Mouse (Mus musculus) urinary bladder, postnatal 36 days (tissue): Measurements from ENCODE around the gene Cenpm.

Experiments used
- DNase-seq, 2 experiments: peaks; one replicate each; pipeline ENCODE4 v3.0.0; 2022; ENCODE audit warnings: low spot score in 2 of 2, mixed read lengths in 1 of 2

The Cenpm gene

DNA sequence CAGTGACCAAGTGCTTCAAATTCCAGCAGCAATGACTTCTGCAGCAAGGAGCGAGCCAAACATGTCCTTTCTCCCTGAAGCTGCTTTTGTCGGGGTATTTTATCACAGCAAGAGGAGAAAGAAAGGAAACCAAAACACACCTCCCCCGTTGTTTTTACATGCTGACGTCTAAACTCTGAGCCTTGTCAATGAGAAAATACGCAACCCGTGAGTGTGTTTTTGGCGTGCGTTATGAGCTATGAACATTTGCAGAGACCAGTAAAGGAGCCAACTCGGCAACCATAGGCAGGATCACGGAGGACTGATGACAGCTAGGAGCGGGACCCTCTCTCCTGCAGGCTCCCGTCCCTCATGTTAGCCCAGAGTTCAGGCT lies 820 bp downstream of the Cenpm start:
- DNase-seq: no peak

DNA sequence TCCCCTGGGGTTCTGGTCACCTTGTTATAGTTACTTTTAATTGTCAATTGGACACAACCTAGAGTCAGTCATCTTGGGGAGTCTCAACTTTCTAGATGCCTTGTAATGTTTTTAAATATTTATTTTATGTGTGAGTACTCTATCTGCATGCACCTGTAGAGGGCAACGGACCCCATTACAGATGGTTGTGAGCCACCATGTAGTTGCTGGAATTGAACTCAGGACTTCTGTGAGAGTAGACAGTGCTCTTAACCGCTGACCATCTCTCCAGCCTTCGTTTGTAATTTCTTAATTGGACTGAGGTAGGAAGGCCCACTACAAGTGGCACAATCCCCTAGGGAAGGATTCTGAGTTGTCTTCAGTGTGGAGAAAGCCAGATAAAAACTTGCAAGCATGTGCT lies 1.2 kb downstream of the Cenpm start:
- DNase-seq: no peak

DNA sequence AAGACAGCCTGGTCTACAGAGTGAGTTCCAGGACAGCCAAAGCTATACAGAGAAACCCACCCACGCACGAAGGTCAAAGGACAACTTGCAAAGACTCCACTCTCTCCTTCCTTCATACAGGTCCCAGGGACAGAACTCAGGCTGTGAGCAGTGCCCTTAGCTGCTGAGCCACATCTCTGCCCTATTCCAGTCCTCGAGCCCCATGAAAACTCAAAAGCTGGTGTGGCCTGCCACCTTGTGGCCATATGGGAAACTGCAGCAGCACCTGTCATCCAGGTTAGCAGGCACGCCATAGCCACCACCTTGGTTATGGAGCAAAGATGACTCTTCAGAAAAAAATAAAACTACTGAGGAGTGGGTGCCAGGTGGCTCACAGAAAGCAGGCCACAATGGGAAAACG lies 8.0 kb downstream of the Cenpm start:
- peak; percentile 84 for DNase-seq

DNA sequence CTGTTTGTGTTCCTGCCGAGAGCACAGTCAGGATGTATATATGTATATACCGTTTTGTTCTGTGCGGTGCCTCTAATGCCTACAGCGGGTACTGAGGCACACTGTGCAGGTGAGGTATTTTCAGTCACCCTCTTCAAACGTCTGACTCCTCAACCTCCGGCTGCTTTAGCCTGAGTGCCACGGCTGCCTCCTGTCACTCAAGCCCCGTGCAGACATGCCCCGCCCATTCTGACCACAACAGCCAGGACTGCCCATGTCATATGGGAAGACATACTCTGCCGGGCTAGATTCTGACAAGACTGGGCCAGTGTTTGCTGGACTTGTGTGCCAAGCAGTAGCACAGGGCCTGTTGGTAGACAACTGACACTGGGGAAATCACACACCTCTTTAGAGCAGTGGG lies 8.9 kb downstream of the Cenpm start:
- DNase-seq: no peak

DNA sequence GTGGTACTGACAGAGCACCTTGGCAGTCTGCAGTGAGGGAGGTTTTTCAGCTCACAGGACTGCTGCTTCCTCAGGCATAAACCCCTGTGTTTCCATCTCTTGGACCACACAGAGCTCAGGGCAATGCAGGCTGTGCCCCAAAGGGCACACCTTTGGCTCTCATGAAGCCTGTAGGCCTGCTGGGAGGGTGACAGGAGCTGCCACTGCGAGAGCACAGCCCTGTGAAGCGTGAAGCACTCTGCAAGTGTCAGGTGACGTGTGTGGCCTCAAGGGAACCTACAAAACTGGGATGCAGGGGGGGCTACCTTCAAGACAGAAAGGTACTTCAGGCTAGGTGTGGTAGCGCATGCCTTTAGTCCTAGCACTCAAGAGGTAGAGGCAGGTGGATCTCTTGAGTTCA lies 11.9 kb downstream of the Cenpm start:
- no peak for DNase-seq

DNA sequence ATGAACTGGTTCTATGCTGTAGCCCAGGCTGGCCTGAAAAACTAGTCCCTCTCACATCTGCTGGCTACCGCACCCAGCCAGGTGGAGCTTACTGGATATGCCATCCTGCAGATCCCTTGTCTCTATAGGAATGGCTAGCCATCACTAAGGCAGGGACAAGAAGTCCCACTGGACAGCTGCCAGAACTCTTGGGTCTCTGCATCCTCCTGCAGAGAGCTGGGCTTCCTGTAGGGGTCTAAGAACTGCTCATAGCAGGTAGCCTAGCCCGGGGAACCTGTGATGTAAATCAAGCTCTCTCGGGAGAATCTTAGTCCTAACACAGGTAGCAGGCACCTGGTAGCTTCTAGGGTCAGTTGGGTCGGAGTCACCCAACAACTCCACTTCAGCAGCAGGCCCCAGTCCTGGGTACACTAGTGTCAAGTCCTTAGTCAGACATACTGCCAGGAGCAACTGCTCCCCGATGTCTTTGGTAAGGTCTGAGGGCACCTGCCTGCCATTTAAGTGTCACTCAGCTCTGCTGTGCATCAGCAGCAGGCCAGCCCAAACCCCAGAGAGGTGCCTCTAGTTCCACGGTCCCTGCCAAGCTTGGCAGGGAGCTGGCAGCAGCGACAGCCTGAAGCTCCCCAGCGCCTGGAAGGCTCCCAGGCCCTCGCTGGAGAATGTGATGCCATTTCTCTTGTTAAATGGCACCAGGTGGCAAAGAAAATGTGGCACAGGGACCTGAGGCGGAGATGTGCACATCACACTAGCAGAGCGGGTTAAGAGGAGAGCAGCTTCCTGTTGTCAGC lies 12.8 kb downstream of the Cenpm start:
- no peak for DNase-seq

DNA sequence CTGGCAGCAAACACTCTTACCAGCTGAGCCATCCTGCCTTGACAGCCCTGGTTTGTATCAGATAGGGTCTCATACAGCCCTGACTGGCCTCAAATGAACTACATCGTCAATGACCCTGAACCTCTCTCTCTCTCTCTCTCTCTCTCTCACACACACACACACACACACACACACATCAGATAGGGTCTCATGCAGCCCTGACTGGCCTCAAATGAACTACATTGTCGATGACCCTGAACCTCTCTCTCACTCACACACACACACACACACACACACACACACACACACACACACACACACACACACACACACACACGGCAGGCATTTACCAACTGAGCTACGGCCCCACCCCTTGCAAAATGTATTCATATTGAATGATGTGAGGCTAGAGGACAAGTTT lies 13.4 kb downstream of the Cenpm start:
- no peak for DNase-seq

DNA sequence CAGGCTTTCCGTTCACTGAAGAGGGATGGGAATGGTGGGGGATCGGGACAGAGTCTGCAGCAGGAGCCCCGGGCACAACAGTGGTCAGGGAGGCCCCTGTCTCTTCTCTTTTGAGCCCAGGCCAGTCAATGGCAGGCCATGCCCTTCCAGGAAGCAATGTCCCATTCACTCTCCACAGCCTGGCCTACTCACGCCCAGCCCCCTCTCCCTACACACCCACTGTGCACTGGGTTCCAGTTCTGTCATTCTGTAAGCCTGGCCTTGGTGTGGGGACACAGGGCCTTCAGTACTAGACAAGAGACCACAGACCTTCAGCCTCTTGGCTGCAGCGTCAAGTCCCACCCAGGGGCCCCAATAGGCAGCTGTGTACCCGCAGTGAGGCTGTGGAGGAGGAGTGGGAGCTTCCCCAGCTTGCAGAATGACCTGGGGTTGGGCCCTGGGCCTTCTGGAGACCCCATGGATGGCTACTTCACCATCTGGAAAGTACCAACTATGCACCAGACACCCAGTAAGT lies 14.4 kb downstream of the Cenpm start:
- DNase-seq: no peak

DNA sequence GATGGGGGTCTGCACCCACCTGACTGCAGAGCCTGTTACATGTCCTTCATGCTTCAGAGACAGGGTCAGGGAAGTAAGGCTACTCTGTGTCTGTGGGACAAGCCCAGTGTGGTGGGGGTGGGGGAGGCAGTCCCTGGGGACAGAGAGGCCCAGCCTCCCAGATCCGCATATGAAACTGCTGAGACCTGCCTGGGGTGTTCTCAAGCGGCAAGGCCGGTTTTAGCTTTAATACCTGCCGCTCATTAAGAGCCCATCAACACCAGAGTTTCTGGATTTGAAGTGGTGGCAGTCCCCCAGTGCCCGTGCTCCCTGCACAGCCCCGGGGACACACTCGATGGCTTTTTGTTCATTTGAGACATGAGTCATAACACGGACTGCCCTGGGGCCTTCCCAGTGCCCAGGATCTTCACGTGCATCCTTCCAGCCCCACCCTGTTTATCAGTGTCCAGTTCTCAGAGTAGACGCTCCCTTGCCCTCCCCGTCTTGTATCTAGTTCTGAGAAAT lies 15.0 kb downstream of the Cenpm start:
- no peak for DNase-seq

DNA sequence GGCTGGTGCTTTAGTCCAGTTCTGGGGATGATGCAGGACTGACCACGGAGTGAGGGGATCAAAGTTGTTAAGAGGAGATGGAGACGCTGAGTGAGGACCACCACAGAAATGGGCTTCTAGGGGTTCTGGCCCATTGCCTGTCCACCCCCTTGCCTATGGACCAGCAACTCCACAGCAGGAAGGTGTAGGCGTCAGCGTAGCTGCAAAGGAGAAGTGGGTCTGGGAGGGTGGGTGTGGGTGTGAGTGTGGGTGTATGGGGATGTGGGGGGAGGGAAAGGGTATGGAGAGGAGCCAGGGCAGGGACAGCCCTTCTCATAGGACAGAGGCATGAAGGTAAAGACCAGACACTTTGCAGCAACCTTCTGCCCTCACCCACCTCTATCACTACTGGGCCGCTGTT lies 18.8 kb downstream of the Cenpm start:
- DNase-seq: no peak

DNA sequence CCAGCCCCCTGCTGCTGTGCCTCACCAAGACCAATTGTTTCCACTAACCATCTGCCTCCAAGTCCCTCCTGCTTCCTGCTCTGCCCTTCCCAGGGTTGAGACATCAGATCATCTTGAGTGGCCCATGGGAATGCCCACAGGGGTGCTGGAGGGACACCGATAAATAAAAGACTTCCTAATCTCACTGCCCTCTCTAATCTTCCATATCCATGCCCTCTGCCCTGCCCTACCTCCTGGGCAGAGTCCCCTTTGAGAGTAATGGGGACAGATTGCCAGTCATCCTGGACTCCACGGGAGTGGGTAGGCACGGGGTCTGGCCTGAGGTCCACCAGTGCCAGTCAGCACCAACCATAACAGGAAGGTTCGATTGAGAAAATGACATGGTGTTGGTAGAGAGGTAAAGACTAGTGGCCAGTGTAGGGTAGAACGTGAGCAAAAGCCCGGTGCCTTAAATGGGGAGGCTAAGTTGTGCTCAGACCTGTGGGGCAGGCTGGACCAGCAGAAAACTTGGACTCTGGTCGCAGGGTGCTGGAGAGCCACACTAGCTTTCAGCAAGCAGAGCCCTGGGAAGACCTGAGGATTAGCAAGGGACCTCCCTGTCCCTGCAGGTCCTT lies 19.8 kb downstream of the Cenpm start:
- DNase-seq: no peak

DNA sequence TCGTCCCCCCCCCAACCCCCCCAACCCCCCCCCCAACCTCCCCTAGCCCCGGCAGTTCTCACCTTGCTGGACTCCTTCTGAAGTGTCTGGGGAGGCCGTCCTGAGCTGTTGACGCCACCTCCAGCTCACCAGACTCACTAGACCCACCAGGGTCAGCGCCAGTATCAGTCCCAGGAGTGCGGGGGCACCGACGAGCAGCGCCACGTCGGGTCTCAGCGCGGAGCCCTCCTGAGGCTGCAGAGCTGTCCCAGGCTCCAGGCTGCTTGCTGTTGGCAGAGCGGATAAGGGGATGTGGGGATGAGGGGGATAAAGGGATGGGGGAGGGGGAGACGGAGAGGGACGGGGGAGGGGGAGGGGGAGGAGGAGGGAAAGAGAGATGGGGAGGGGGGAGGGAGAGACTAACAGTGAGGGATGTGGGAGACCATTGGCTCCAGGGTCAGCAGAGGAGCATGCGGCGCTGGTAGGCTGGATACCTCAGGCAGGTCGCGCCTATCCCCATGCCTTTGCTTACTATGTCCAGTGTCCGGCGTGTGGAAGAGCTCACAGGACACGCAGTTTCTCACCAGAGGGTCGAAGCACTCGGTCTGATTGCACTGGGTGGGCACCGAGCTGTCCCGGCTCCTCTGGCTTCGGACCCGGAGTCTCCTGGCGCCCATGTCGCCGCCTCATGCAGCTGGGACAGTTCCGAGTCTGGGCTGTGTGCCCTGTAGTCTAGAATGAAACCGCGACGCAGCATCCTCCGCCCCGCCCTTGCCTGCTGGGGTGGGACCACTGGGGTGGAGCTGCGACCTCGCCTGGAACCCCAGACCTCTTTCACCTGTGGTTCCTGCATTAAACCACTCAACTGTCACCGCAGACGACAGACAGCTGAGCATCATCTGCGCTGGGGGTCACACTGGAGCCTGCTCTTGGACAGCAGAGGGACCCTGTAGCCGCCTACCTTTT lies 20.6 kb downstream of the Cenpm start, which contains the start of gene Tnfrsf13c:
Gene Tnfrsf13c, minus strand, starts transcription at position 713 of the 945 bp plus-strand sequence.
- DNase-seq: no peak

DNA sequence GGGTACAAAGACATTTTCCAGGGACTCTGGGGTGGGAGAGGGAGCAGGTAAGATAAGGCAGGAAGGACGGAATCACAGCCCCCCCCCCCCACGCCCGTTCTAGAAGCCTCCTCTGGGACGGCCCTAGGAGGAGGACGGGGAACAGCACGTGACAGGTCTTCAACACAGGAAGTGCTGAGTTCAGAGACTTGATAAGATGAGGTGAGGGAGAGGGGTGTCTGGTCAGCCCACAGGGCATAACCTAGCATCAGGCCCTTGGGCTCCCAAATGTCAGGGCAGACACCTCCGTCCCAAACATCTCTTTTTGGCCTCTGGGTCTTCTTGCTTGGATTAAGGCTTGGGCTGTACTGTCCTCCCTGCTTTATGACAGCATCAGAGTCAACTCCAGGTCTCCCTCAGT lies 21.3 kb downstream of the Cenpm start:
- no peak for DNase-seq

DNA sequence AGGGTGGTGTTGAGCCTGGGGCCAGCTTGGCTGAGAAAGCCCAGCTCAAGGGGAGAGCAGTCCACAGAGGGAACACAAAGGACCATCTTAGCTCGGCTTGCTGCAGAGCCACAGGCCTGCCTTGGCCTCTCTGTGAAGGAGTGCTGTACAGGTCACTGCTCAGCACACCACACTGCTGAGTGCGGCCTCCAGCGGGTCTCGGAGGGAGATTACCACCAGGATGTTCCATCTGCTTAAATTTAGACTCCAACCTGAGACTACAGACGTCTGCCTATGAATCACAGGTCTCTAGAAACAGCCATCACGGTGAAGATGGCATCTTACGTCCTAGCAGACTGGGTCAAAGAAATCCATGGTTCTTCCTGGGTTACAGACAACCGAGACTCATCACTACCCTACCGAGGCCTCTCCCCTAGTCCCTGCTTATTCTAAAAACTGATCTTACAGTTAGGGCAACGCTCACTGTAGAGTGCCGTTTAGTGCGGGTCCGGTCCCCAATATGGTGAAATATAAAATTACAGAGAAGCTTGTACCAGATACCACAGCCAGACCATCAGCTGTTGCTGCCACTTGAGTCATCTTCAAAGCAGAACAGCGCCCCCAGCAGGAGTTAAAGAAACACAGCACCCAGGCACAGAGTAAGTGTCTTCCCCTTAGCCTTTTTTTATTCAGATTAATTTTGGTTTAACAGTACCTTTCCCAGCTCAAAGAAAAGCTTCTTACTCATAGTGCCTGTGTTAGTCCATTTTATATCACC lies 23.3 kb downstream of the Cenpm start:
- DNase-seq: no peak

DNA sequence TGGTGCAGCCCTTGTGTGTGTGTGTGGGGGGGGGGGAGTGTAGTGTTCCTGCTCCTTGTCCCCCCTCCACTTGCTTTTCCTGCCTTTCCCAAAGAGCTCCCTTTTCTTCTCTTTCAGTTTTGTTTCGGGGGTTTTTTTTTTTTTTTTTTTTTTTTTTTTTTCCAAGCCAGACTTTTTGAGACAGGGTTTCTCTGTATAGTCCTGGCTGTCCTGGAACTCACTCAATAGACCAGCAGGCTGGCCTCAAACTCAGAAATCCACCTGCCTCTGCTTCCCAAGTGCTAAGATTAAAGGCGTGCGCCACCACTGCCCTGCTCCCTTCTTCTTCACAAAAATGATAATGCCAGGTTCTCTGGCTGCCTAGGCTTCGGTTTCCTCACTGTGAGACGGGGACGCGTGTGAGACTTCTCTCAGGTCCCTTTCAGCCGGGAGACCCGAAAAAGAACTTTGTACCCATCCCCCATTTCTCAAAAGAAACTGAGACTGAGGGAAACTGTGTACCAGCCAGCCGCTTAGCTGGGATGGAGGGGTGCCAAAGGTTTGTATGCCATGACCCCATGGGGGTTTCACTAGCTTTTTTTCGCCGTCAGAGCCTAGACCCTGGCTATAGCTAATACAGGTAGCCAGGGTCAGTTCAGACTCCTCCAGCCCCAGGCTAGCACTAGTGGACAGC lies 24.4 kb downstream of the Cenpm start:
- DNase-seq: no peak

DNA sequence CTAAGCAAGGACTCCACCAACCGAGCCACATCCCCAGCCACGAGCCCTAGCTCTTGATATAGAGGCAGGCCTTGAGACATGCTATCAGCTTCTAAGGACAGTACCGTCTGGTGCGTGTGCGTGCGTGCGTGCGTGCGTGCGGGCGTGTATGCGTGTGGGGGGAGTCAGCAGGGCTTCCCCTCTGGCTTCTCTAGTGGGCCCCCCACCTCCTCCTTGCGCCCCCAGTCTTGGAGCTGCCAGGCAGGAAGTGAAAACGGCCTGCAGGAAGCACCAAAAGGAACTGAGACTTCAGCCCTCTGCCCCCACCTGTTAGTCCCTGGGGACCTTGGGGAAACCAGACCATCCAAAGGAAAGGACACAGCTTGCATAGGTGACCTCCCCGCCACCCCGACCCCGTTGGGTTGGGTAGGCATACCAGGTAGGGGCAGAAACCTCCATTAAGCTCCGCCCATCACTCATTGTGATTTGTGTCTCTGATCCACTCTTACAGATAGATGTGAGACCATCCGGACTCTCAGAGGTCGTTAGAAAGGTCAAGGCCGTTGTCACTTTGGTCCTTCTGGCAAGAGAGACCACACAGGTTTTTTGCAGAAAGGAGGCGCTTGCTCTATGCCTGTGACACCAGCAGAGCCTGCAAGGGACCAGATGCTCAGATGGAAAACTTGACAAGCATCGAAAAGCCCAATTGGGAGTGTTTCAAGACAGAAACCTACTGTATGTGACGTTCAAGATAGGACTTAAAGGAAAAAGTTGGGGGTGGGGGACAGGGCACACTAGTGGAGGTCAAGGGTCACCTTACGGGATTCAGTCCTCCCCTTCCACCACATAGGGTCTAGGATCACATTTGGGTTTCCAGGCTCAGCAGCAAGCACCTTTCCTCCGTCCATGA lies 25.5 kb downstream of the Cenpm start:
- no peak for DNase-seq

DNA sequence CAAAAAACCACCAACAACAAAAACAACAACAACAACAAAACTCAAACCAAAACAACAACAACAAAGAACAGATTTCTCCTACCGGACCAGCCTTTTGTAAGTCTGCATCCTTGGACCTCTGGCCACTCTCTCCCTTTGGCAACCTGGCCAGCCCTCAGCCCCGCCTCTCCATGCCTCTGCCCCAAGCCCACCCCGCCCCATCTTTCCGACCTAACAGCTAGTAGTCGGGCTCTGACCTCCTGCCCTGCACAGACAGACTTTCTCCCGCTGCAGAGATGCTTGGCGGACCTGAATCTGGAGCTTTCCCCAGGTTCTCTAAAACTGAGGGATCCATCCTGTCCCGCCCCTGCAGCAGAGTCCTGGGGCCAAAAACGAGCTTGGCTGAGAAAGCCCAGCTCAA lies 26.6 kb downstream of the Cenpm start:
- DNase-seq: no peak

DNA sequence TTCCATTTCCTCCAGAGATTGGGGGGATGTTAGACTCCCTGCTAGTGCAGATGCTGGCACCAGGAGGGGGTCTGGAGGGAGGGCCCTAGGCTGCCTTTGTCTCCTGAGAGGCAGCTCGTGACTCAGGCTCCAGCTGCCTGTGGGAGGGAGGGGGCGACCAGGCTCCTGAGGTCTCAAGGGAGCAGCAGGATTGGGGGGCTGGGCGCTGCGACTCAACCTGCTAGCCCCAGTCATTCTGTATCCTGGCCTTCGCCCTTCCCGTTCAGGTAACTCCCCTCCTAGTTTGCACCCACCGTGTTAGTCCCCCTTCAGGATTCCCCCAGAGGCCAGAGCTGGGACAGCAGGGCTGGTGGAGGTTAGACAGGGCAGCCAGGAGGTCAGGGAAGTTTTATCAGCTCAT lies 27.5 kb downstream of the Cenpm start:
- no peak for DNase-seq

DNA sequence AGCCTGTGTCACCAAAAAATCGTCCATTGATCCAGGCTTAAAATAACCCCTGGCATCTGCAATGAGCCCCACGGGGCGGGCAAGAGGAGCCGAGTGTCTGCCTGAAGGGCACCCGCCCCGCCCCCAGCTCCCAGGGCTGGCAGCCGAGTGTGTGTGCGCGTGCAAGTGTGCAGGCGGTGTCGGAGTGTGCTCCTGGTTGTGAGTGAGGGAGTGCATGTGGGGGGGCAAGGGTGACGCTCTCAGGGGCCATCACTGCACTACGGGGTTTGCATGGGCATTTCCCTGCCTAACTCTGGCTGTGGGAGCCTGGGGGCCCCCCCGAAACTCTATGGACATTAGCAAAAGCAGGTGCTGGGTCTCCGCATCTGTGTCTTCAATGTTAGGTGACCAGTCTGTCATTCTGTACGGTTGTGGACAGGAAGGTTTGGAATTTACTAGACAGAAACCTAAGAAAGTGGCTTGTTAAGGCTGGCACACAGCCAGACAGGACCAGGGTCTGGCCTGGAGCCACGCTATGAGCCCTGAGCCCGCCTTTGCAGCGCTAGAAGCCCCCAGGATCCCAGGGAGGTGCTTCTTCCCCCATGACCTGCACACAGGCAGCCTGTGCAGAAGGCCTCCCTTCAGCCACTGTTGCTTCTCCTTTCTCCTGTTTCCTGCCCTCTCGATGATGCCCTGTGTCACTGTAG lies 28.3 kb downstream of the Cenpm start:
- no peak for DNase-seq
